Mouse (Mus musculus) cortical plate, adult 2 months (tissue): Measurements from ENCODE around the gene Edem2. TPM values are rescaled to one million over a fixed set of nuclear protein-coding genes. Genes with fewer than 3 reads are reported as not detected.
"Not testable (repeated sequence)": the region's sequence is repeated elsewhere in the genome, so short reads cannot be mapped to it uniquely, and the experiment has no call there.

Experiments used
- H3K27ac ChIP-seq: fragments of 200-500 bp; 2 replicates; pipeline ENCODE4 v1.5.1; 2012; ENCODE audit warnings: low read length, control low read depth, inconsistent platforms; ENCODE audit not compliant: insufficient read depth
- H3K4me1 ChIP-seq: fragments of 200-500 bp; 2 replicates; pipeline ENCODE4 v1.6.1; 2011; ENCODE audit warnings: low read length; ENCODE audit not compliant: control insufficient read depth, insufficient read depth
- H3K4me3 ChIP-seq: fragments of 200-500 bp; 2 replicates; pipeline ENCODE4 v1.5.1; 2011; ENCODE audit warnings: mild to moderate bottlenecking, low read length, control low read depth; ENCODE audit not compliant: insufficient read depth
- CTCF ChIP-seq: fragments of 200-500 bp; IDR thresholded peaks from 2 replicates; pipeline ENCODE4 v1.5.1; 2011; ENCODE audit warnings: mild to moderate bottlenecking, control low read depth, low read length; ENCODE audit not compliant: insufficient read depth; ENCODE audit errors: extremely low read depth
- POLR2A ChIP-seq: fragments of 200-500 bp; IDR thresholded peaks from 2 replicates; pipeline ENCODE4 v1.6.1; 2011; ENCODE audit warnings: mild to moderate bottlenecking, low read length, control low read depth; ENCODE audit not compliant: insufficient read depth; ENCODE audit errors: extremely low read depth
- polyA plus RNA-seq: library from polyadenylated mRNA; depleted of rRNA; stranded (reverse); fragments of >200 nt; gene quantifications from 2 replicates; pipeline ENCODE4 v1.2.3, GENCODE M21; 2012

The Edem2 gene
- polyA plus RNA-seq, 1 experiment = 39.7 TPM

DNA sequence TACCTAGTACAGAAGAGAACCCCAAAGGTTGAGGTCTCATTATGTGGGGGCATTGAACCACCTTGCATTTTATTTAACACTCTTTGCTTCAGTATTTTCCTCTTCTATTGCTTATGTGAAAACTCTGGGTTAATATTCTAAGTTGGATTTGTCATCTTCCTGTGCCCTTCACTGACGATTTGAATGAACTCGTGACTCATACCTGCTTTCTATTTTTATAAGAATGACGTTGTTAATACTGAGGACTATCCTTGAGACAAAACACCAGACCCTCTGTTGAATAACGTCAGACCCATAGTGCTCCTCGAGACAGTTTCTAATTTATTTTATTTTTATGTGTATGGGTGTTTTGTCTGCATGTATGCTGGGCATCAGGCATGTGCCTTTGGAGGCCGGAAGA, 7.7 kb upstream of the Edem2 start:
- no peak overlapping the region for H3K27ac ChIP-seq
- no peak overlapping the region for H3K4me3 ChIP-seq
- no peaks in the 10 kb centered on the region for H3K4me1 ChIP-seq
- no peak for TF ChIP-seq CTCF
- TF ChIP-seq POLR2A = no peak

DNA sequence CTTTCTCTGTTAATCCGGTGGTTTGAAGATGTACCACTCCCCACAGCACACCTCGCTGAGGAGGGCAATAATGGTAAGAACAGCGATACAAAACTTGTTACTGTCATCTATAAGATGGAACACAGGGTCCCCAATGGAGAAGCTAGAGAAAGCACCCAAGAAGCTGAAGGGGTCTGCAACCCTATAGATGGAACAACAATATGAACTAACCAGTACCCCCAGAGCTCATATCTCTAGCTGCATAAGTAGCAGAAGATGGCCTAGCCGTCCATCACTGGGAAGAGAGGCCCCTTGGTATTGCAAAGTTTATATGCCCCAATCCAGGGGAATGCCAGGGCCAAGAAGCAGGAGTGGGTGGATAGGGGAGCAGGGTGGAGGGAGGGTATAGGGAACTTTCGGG, 6.5 kb upstream of the Edem2 start, which contains the start of gene Gm17581:
TSS of gene Gm17581 (minus strand) at position 101 of the 400 bp plus-strand sequence.
- not testable (repeated sequence) for H3K27ac ChIP-seq, H3K4me1 ChIP-seq, H3K4me3 ChIP-seq

GRCm38 (mm10) chr2:155735080-155735479, 5.8 kb upstream of the Edem2 start:
- no peak for TF ChIP-seq CTCF
- no peak for TF ChIP-seq POLR2A
- H3K4me1 ChIP-seq = no peaks in the 10 kb centered on the region
- no peak overlapping the region for H3K4me3 ChIP-seq
- no peak overlapping the region for H3K27ac ChIP-seq

DNA sequence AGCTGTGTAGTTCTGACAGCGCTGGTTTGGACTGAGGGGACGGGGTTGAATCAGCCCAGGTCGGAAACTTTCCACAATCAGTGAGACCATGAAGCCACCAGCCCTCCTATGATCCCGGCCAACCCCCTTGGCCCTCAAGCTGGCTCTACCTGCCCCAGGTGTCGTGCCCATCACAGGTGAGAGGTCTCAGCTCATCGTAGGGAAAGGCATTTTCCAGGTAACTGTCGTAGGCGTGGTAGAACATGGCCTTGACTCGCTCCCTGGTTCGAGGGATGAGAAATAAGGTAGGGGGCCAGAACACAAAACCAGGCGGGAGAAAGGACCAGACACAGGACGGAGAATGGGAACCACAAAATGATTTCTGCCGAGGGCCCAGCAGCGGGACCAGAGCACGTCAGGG, 533 bp downstream of the Edem2 start:
- TF ChIP-seq CTCF = no peak
- TF ChIP-seq POLR2A = no peak
- Histone ChIP-seq H3K4me3 (peak overlapping the region; percentile 52), H3K4me1 (peaks cover 4% of the 10 kb centered on the region), H3K27ac (no peak overlapping the region)

DNA sequence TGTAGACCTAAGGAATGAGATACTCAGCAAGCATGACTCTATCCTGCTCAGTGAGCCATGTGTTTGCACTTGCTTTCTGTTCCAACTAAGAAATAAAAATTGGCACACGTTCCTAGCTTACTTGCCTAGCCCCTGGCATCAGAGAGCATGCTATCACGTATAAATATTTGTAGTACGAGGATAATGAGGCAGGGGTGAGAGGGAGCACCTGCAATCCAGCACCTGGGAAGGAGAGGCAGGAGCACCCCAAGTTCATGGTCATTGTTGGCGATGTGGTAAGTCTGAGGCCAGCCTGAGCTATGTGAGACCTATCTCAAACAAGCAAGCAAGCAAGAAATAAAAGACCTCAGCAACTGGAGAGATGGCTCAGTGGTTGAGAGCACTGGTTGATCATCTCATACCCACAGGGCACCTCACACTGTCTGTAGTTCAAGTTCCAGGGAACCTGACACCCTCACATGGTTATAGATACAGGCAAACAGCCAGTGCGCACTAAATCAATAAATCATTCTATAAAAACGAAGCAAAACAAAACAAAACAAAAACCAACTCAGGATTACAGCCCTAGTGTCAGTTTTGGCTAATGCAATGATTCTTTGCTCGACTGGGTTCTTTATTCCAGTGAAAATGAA, 1.4 kb downstream of the Edem2 start:
- H3K4me3 ChIP-seq = no peak overlapping the region
- H3K27ac ChIP-seq = no peak overlapping the region
- TF ChIP-seq CTCF (no peak), POLR2A (no peak)
- peaks cover 4% of the 10 kb centered on the region for H3K4me1 ChIP-seq

- TF ChIP-seq CTCF (no peak), POLR2A (no peak)
- no peak overlapping the region for H3K27ac ChIP-seq
These were observed 3.0 kb downstream of the Edem2 start for GRCm38 (mm10) chr2:155726302-155726701.

DNA sequence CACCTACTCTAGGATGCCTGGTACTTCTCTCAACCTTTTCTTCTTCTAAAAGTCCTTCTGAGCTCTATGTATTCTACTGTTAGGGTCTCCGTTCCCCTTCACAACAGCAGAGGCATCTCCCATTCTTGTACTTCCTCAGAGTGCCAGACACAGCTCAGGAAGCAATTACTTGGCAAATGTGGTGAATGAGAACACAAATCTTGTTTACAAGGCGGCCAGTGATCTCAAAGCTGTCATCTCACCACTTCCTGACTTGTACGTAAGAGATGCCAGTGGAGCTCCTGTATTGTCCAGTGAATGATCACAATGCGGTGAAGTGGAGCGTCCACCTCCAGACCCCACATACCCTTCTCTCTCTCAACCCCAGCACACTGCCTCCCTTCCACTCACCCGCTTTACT, 4.7 kb downstream of the Edem2 start:
- H3K4me1 ChIP-seq = peaks cover 4% of the 10 kb centered on the region
- no peak for TF ChIP-seq POLR2A
- no peak for TF ChIP-seq CTCF

More at GRCm38 (mm10) chr2:155726302-155726701, 3.0 kb downstream of the Edem2 start:
- H3K4me3 ChIP-seq = no peak overlapping the region
- peaks cover 4% of the 10 kb centered on the region for H3K4me1 ChIP-seq

GRCm38 (mm10) chr2:155724036-155724435, 5.2 kb downstream of the Edem2 start:
- Histone ChIP-seq H3K27ac (no peak overlapping the region), H3K4me1 (peaks cover 4% of the 10 kb centered on the region), H3K4me3 (no peak overlapping the region)
- TF ChIP-seq CTCF (no peak), POLR2A (no peak)

More for the DNA sequence above, 4.7 kb downstream of the Edem2 start:
- Histone ChIP-seq H3K4me3 (no peak overlapping the region), H3K27ac (no peak overlapping the region)

DNA sequence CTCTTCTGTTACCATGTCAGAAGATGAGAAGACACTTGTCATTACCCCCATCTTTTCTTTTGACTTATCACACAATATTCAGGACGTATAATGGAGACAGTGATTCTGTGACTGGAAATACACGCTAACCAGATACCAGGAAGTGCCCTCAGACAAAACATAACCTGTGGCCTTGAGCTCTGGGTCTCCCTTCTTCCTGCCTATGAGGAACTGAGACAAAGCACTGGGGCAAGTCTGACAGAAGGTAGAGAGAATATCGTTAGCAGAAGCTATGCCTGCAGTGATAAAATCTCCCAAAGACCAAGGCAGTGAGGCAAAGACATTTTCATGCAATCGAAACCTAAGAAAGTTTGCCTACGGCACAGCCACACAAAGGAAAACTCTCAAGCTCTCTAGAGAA, 8.7 kb downstream of the Edem2 start:
- TF ChIP-seq POLR2A (no peak), CTCF (no peak)
- H3K4me3 ChIP-seq = no peak overlapping the region
- no peak overlapping the region for H3K27ac ChIP-seq
- H3K4me1 ChIP-seq = no peaks in the 10 kb centered on the region

DNA sequence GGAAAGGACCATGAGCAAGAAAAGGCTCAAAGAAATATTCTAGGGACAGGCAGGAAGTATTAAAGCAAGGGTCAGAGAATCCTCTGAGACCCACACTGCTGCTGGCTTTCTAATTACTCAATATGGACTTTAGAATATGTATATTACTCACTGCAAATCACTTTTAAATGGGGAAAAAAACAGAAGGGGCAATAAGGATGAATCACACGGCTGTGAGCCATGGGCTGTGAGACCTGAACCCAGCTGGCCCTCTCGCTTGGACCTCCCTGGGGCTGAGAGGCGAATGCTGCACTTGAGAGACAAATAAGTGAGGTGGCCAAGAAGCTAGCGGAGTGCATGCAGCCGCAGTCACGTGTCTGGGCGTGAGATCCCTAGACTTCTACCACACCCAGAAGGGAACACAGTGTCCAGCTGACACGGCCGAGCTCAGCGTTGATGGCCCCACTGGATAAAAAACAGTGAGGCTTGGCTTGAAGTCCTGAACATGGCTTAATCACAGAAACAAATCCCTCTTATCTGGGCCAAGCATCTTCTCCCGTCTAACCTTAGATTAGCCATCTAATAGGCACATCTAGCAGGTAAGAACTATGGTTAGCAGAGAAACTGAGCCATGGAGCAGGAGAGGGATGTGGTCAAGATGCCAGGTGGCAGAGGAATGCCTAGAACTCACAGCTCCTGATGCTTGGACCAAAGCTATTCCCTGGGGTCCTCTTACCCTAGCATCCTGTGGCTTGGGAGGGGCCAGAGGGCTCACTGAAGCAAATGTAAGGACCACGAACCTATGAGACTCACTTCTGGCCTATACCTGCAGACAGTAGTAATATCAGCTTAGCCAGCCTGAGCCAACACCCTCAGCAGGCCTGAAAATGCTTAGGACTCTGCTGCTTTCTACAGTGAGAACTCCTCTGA, 11.9 kb downstream of the Edem2 start:
- Histone ChIP-seq H3K27ac (no peak overlapping the region), H3K4me3 (no peak overlapping the region), H3K4me1 (no peaks in the 10 kb centered on the region)
- TF ChIP-seq POLR2A (no peak), CTCF (no peak)

GRCm38 (mm10) chr2:155710557-155710956, 18.7 kb downstream of the Edem2 start:
- TF ChIP-seq CTCF (no peak), POLR2A (no peak)
- H3K4me1 ChIP-seq = no peaks in the 10 kb centered on the region

More at GRCm38 (mm10) chr2:155710557-155710956, 18.7 kb downstream of the Edem2 start:
- Histone ChIP-seq H3K27ac (no peak overlapping the region), H3K4me3 (no peak overlapping the region)
